Mouse (Mus musculus): ENCODE data around the gene Nes. TPM values are rescaled to one million over a fixed set of nuclear protein-coding genes. Genes with fewer than 3 reads are reported as not detected.

Nes gene
- polyA plus RNA-seq, 1 experiment from 2014 or later, result 17.7 TPM

Other genes with a start within 250 kb of the Nes start
- 0.34 and 0.99 TPM in 2 replicates for gene Lrrc71, start 222.5 kb upstream of the Nes start, polyA plus RNA-seq (2015; fragmentation: Nextera tagmentation; extraction: Ambion mirVana)
- gene Ntrk1, start 175.9 kb upstream of the Nes start, polyA plus RNA-seq (2015; fragmentation: Nextera tagmentation; extraction: Ambion mirVana), result 1.8 TPM in 2 replicates
- 0.78 and 0.80 TPM in 2 replicates for gene Insrr, start 174.1 kb upstream of the Nes start, polyA plus RNA-seq (2015; fragmentation: Nextera tagmentation; extraction: Ambion mirVana)
- 12.5 and 15.6 TPM in 2 replicates for gene Pear1, start 146.8 kb upstream of the Nes start, polyA plus RNA-seq (2015; fragmentation: Nextera tagmentation; extraction: Ambion mirVana)
- gene Sh2d2a, start 124.3 kb upstream of the Nes start, polyA plus RNA-seq (2015; fragmentation: Nextera tagmentation; extraction: Ambion mirVana), result not detected in 2 replicates
- gene Prcc, start 85.5 kb upstream of the Nes start, polyA plus RNA-seq (2015; fragmentation: Nextera tagmentation; extraction: Ambion mirVana), result 14.4 and 17.7 TPM in 2 replicates
- 180 and 260 TPM in 2 replicates for gene Hdgf, start 64.8 kb upstream of the Nes start, polyA plus RNA-seq (2015; fragmentation: Nextera tagmentation; extraction: Ambion mirVana)
- gene Mrpl24, start 51.6 kb upstream of the Nes start, polyA plus RNA-seq (2015; fragmentation: Nextera tagmentation; extraction: Ambion mirVana), result 80.1 and 84.0 TPM in 2 replicates
- gene Isg20l2, start 40.8 kb upstream of the Nes start, polyA plus RNA-seq (2015; fragmentation: Nextera tagmentation; extraction: Ambion mirVana), result 69.0 and 74.3 TPM in 2 replicates
- gene Rrnad1, start 40.4 kb upstream of the Nes start, polyA plus RNA-seq (2015; fragmentation: Nextera tagmentation; extraction: Ambion mirVana), result 21.1 and 25.2 TPM in 2 replicates
- gene Crabp2, start 22.4 kb upstream of the Nes start, polyA plus RNA-seq (2015; fragmentation: Nextera tagmentation; extraction: Ambion mirVana), result 345 and 370 TPM in 2 replicates
- 0.39 and 0.53 TPM in 2 replicates for gene Bcan, start 29.2 kb downstream of the Nes start, polyA plus RNA-seq (2015; fragmentation: Nextera tagmentation; extraction: Ambion mirVana)
- 0.15 TPM in 1 of 2 replicates, not detected in the other for gene Hapln2, start 56.5 kb downstream of the Nes start, polyA plus RNA-seq (2015; fragmentation: Nextera tagmentation; extraction: Ambion mirVana)
- 34.0 and 38.5 TPM in 2 replicates for gene Gpatch4, start 72.0 kb downstream of the Nes start, polyA plus RNA-seq (2015; fragmentation: Nextera tagmentation; extraction: Ambion mirVana)
- 208 and 210 TPM in 2 replicates for gene Naxe, start 87.4 kb downstream of the Nes start, polyA plus RNA-seq (2015; fragmentation: Nextera tagmentation; extraction: Ambion mirVana)
- gene Ttc24, start 107.2 kb downstream of the Nes start, polyA plus RNA-seq (2015; fragmentation: Nextera tagmentation; extraction: Ambion mirVana), result 0.11 and 0.19 TPM in 2 replicates
- gene Iqgap3, start 110.9 kb downstream of the Nes start, polyA plus RNA-seq (2015; fragmentation: Nextera tagmentation; extraction: Ambion mirVana), result 20.1 and 22.8 TPM in 2 replicates
- 18.1 and 18.2 TPM in 2 replicates for gene Mef2d, start 171.3 kb downstream of the Nes start, polyA plus RNA-seq (2015; fragmentation: Nextera tagmentation; extraction: Ambion mirVana)

Data from embryonic facial prominence, embryonic 13.5 days (tissue).